Mouse (Mus musculus) stomach, postnatal 0 days (tissue): ENCODE results near the gene Ivns1abp. TPM values are rescaled to one million over a fixed set of nuclear protein-coding genes. Genes with fewer than 3 reads are reported as not detected.
"Not testable (repeated sequence)": the region's sequence is repeated elsewhere in the genome, so short reads cannot be mapped to it uniquely, and the experiment has no call there.

ENCODE experiments used
- ATAC-seq: fragments of 200-750 bp; cut with Nextera tagmentation; 2 replicates; pipeline ENCODE4 v1.8.0; 2017; ENCODE audit not compliant: low FRiP score, low TSS enrichment
- DNase-seq: peaks from one replicate; pipeline ENCODE4 v3.0.0-alpha.2; 2016; ENCODE audit warnings: low spot score
- H3K27ac ChIP-seq: fragments of 300-500 bp; sonication (generic); replicated peaks from 2 replicates; pipeline ENCODE4 v1.5.1; 2014; ENCODE audit warnings: mild to moderate bottlenecking, control low read depth
- H3K27me3 ChIP-seq: fragments of 300-500 bp; sonication (generic); 2 replicates; pipeline ENCODE4 v1.6.1; 2014; ENCODE audit warnings: low read length; ENCODE audit not compliant: control insufficient read depth, insufficient read depth
- H3K36me3 ChIP-seq: fragments of 300-500 bp; sonication (generic); 2 replicates; pipeline ENCODE4 v1.6.1; 2014; ENCODE audit warnings: low read length, mixed read lengths; ENCODE audit not compliant: control insufficient read depth, insufficient read depth
- H3K4me1 ChIP-seq: fragments of 300-500 bp; sonication (generic); replicated peaks from 2 replicates; pipeline ENCODE4 v1.6.1; 2014; ENCODE audit warnings: antibody characterized with exemption; ENCODE audit not compliant: control insufficient read depth, insufficient read depth
- H3K4me2 ChIP-seq: fragments of 300-500 bp; sonication (generic); replicated peaks from 2 replicates; pipeline ENCODE4 v1.6.1; 2014; ENCODE audit warnings: low read depth, mild to moderate bottlenecking, control low read depth, moderate library complexity
- H3K4me3 ChIP-seq: fragments of 300-500 bp; sonication (generic); 2 replicates; pipeline ENCODE4 v1.5.1; 2014; ENCODE audit warnings: low read depth, low read length, control low read depth
- H3K9ac ChIP-seq: fragments of 300-500 bp; sonication (generic); 2 replicates; pipeline ENCODE4 v1.6.1; 2014; ENCODE audit warnings: mild to moderate bottlenecking, low read length, control low read depth, mixed read lengths
- H3K9me3 ChIP-seq: fragments of 300-500 bp; sonication (generic); 2 replicates; pipeline ENCODE4 v1.6.1; 2016; ENCODE audit warnings: low read length; ENCODE audit not compliant: control insufficient read depth
- CTCF ChIP-seq: IDR thresholded peaks from 2 replicates; pipeline ENCODE4 v1.5.1; 2016; ENCODE audit warnings: antibody characterized with exemption, low read depth, mild to moderate bottlenecking, moderate library complexity
- EP300 ChIP-seq: optimal IDR thresholded peaks from 2 replicates; pipeline ENCODE3; 2016; ENCODE audit warnings: antibody characterized with exemption
- WGBS: fragments of 180-500 bp; shearing (Covaris S2); extraction: QIAGEN DNeasy Blood & Tissue Kit; methylation state at CpG from one replicate; pipeline ENCODE4 v1.1.7; 2014; 5-methylcytosine and 5-hydroxymethylcytosine counted together
- polyA plus RNA-seq: library from polyadenylated mRNA; unstranded; fragments of >200 nt; fragmentation: Nextera tagmentation; extraction: Ambion mirVana; gene quantifications from 2 replicates; pipeline ENCODE4 v1.2.1, GENCODE M21; 2015

Ivns1abp gene
- polyA plus RNA-seq, 1 experiment from 2014 or later = 92.8 TPM

GRCm38 (mm10) chr1:151301904-151302303 is 42.4 kb upstream of the Ivns1abp start:
- TF ChIP-seq CTCF (no peak), EP300 (no peak)
- no peaks in the 10 kb centered on the region for H3K9me3 ChIP-seq
- no peak overlapping the region for H3K4me2 ChIP-seq
- no peaks in the 10 kb centered on the region for H3K4me1 ChIP-seq
- H3K27me3 ChIP-seq = no peaks in the 10 kb centered on the region
- 38% methylated on average over 3 of the region's 3 CpGs for WGBS
- H3K9ac ChIP-seq = no peak overlapping the region
- no peak overlapping the region for H3K4me3 ChIP-seq
- no peaks in the 10 kb centered on the region for H3K36me3 ChIP-seq
- DNase-seq (no peak), ATAC-seq (no peak)
- no peak overlapping the region for H3K27ac ChIP-seq

- Histone ChIP-seq H3K27me3 (no peaks in the 10 kb centered on the region), H3K9ac (no peak overlapping the region), H3K4me1 (no peaks in the 10 kb centered on the region), H3K9me3 (no peaks in the 10 kb centered on the region), H3K4me3 (no peak overlapping the region), H3K4me2 (no peak overlapping the region), H3K36me3 (no peaks in the 10 kb centered on the region), H3K27ac (no peak overlapping the region)
- no peak for DNase-seq
- TF ChIP-seq CTCF = no peak
- no peak for TF ChIP-seq EP300
- ATAC-seq = no peak
Measured at GRCm38 (mm10) chr1:151303265-151303664, 41.0 kb upstream of the Ivns1abp start.

- not testable (repeated sequence) for H3K36me3 ChIP-seq, H3K9ac ChIP-seq, H3K9me3 ChIP-seq, H3K4me3 ChIP-seq, H3K4me1 ChIP-seq, H3K27me3 ChIP-seq, H3K4me2 ChIP-seq
- 0 out of 2 replicates have a peak overlapping the region, but pooled peaks have one; percentile 6 for H3K27ac ChIP-seq
- ATAC-seq (peak; percentile 88), DNase-seq (peak; percentile 20)
- 77% methylated on average over 3 of the region's 3 CpGs for WGBS
Measured at GRCm38 (mm10) chr1:151305001-151305400, 39.3 kb upstream of the Ivns1abp start.

GRCm38 (mm10) chr1:151307059-151307458 is 37.2 kb upstream of the Ivns1abp start:
- H3K4me3 ChIP-seq = no peak overlapping the region
- no peak overlapping the region for H3K9ac ChIP-seq
- 76% methylated on average over 2 of the region's 2 CpGs for WGBS
- no peak for TF ChIP-seq EP300
- TF ChIP-seq CTCF = no peak
- DNase-seq (no peak), ATAC-seq (no peak)
- no peaks in the 10 kb centered on the region for H3K36me3 ChIP-seq
- H3K27ac ChIP-seq = no peak overlapping the region
- no peaks in the 10 kb centered on the region for H3K4me1 ChIP-seq
- no peak overlapping the region for H3K4me2 ChIP-seq
- no peaks in the 10 kb centered on the region for H3K27me3 ChIP-seq
- H3K9me3 ChIP-seq = no peaks in the 10 kb centered on the region

- Histone ChIP-seq H3K4me2 (no peak overlapping the region), H3K4me3 (no peak overlapping the region), H3K9me3 (no peaks in the 10 kb centered on the region), H3K4me1 (no peaks in the 10 kb centered on the region), H3K36me3 (no peaks in the 10 kb centered on the region), H3K27ac (no peak overlapping the region), H3K27me3 (no peaks in the 10 kb centered on the region), H3K9ac (no peak overlapping the region)
- TF ChIP-seq CTCF (no peak), EP300 (no peak)
- WGBS = 79% methylated on average over 3 of the region's 3 CpGs
- DNase-seq (no peak), ATAC-seq (no peak)
Measured at GRCm38 (mm10) chr1:151307821-151308220, 36.5 kb upstream of the Ivns1abp start.

GRCm38 (mm10) chr1:151308508-151308907 is 35.8 kb upstream of the Ivns1abp start:
- H3K4me2 ChIP-seq = no peak overlapping the region
- no peaks in the 10 kb centered on the region for H3K36me3 ChIP-seq
- TF ChIP-seq EP300 (no peak), CTCF (no peak)
- no peak for ATAC-seq
- H3K9ac ChIP-seq = no peak overlapping the region
- no peaks in the 10 kb centered on the region for H3K4me1 ChIP-seq
- H3K27me3 ChIP-seq = no peaks in the 10 kb centered on the region
- WGBS = 67% methylated on average over 4 of the region's 4 CpGs
- H3K9me3 ChIP-seq = no peaks in the 10 kb centered on the region
- no peak for DNase-seq
- no peak overlapping the region for H3K4me3 ChIP-seq
- H3K27ac ChIP-seq = no peak overlapping the region
